Mouse (Mus musculus) embryonic stem cell, embryonic (primary cell): ENCODE measurements around the gene Serinc5.

Source experiments
- CTCF ChIA-PET, 4 experiments: fragments of 300-600 bp in 2 of 4; fragments of 350-600 bp in 2 of 4; sonication (Branson Sonifier 250); formaldehyde crosslinking; loops; one replicate each; lab custom pipeline; 2022; ENCODE audit warnings: inconsistent platforms in 2 of 4; lab: Charles Lee
- POLR2A ChIA-PET, 4 experiments: fragments of 300-600 bp in 2 of 4; fragments of 350-600 bp in 2 of 4; sonication (Branson Sonifier 250); formaldehyde crosslinking; loops; one replicate each; lab custom pipeline; 2022; ENCODE audit warnings: antibody characterized with exemption in 4 of 4, inconsistent platforms in 1 of 4; lab: Charles Lee

The Serinc5 gene

DNA sequence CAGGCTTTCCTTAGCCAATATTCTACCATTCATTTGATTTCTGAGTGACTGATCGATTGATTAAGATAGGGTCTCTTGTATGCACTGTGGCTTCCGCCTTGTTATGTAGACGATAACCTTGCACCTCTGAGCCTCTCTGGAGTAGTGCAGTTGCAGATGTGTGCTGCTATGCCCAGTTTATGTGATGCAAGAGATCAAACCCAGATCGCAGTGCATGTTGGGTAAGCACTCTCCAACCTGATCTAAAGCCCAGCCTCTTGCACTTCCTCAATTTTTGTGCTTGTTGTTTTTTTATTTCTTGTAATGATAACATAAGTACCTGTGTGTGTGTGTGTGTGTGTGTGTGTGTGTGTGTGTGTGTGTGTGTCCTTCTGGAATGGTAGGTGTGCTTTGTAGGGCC lies 132.0 kb downstream of the Serinc5 start:
- ChIA-PET POLR2A (no interaction called here), CTCF (no interaction called here)

DNA sequence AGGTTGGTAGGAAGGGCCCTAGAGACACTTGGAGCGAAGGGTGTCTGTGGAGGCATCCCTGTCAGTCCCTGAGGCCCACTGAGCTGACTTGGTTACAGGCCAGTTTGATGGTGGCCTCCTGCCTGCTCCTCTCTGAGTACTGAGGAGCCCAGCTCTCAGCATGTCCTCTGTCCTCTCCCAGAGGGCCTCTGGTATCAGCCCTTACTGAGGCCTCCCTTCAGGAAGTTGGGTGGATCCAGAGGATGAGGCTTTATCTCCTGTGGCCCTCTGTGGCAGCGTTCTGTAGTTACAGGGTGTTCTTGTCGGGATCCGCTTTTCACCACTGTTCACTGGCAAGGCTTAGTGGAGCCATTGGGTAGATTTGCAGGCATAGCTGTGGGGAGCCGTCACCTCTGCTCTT lies 132.4 kb downstream of the Serinc5 start:
- CTCF ChIA-PET = no interaction called here
- POLR2A ChIA-PET = no interaction called here

DNA sequence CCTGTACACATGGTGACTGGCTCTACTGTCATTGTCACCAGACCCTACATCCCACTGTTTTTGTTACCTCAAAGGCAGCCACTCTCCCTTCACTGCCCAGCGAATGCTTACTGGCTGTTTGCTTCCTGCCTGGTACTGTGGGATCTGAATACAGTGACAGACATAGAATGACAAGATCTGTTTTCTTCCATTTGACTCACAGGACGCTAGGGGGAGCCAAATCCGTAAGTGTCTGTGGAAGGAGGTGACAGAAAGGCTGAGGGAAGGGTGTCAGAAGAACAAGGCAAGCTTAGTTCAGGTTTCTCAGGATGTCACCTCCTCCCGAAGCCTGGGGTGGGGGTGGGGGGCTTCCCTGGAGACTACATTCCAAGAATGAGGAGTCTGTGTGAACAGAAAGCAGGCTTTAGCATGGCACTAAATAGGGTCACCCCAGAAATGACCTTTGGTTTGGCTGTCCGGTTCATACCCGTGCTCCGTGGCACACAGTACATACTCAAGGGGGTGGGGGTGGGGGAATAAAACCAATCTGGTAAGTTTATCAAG lies 140.2 kb downstream of the Serinc5 start:
- CTCF ChIA-PET = interaction anchor here in 3 of 4 experiments (0.5 to 2.5 kb wide), 29 partner anchors 9 to 869 kb away, joined by 3 to 11 read pairs (median 3); no protein-coding TSS in a partner anchor
- POLR2A ChIA-PET = interaction anchor here in 2 of 4 experiments (0.6 kb wide), 2 partner anchors 169 to 467 kb away, joined by 3 to 4 read pairs; no protein-coding TSS in a partner anchor

DNA sequence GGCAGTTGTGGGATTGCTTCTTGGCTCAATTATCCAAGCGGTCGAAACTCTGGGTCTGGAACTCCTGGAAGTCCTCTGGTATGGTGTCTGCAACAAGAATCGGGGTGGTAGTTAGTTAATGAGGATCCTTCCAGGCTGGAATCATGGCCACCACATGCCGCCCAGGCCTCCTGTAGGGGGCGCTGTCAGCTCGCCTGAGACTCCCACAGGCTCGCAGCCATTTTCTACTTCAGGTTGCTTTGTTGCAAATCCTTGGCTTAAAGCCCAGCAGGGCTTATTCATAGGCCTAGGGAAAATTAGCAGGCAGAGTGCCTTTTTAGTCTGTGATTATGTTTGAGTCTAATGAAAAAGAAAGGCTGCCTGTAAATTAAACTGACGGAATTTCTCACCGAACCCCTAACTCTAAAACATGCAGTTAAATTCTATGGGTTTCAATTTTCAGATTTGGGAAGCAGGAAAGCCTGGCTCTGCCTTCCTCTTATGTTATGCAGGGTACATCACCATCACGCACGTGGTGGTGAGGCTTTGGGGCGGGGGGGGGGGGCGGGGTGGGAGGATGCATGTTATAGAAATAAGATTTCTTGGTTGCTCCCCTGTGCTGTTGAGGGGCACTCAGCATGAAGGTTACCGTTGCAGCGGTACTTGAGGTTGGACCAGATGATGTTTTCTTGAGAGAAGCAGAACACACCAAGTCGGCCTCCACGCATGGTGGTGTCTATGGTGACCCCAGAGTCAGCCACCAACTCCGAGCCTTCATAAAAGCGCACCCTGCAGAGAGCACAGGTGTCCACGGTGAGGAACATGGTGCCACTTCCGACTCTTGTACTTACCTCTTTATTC lies 141.1 kb downstream of the Serinc5 start:
- POLR2A ChIA-PET = interaction anchor here in 1 of 4 experiments (0.6 kb wide), 1 partner anchor 466 kb away, joined by 3 read pairs; no protein-coding TSS in a partner anchor
- CTCF ChIA-PET = interaction anchor here in 3 of 4 experiments (0.6 to 2.5 kb wide), 15 partner anchors 10 to 547 kb away, joined by 3 to 11 read pairs (median 3); no protein-coding TSS in a partner anchor

DNA sequence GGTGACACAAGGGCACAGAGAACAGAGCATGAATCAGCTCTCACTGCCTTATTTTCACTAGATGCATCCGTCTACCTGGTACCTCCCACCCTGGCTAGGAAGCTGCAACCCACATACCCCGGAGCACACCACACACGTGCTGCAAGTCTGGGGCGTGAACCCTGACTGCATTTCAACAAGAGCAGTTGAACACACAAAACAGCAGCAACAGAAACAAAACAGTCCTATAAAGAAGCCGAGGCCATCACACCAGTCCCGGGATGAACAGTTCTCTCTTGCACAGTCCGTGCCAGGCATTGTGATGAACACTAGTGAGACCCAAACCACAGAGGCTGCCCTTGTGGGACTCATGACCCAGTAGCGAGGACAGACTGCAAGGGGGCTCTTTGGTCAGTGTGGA lies 142.8 kb downstream of the Serinc5 start:
- ChIA-PET POLR2A (no interaction called here), CTCF (no interaction called here)

DNA sequence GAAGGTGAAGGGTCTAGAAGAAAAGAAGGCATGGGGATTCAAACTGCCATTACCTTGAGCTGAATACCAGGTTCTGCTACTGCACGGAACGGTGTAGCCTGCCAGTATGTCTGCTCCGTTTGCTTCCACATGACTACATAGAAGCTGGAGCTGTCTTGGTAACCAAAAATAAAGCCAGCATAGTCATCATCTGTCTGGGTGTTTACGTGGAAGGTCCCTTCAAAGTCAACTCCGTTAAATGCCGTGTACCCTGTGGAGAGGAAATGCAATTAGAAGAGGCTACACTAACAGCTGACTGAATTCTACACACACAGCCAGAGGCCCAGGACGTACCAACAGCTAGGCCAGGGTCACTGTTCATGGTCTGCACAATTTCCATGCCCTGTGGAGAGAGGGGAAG lies 144.1 kb downstream of the Serinc5 start:
- POLR2A ChIA-PET = interaction anchor here in 2 of 4 experiments (0.6 to 1.7 kb wide), 2 partner anchors 10 to 493 kb away, joined by 3 to 4 read pairs; no protein-coding TSS in a partner anchor
- CTCF ChIA-PET = no interaction called here

DNA sequence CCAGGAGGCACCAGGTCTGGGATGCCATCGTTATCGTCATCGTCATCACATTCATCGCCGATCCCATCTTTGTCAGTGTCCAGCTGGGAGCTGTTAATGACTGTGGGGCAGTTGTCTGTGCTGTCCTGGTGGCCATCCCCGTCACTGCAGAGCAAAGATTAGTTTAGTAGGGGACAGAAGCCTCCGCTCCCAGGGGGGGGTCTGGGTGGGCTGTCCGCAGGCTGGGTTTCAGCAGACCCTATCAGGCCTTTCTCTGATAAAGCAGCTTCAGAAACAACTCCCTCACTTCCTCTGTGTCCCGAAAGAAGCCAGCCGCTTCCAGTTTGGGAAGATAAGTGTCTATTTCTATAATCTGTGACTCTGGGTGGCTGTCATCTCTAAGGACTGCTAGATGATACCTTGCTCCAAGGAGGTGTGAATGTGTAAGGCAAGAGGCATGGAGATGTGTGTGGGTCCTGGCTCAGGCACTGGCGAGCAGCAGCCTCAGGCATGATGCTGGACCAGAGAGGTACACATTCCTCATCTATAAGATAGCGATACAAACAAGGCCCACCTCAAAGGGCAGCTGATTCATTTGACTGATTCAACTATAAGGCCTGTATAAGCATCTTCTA lies 147.2 kb downstream of the Serinc5 start:
- CTCF ChIA-PET = interaction anchor here in 2 of 4 experiments (0.6 to 1.3 kb wide), 2 partner anchors 16 to 17 kb away, joined by 3 to 6 read pairs; no protein-coding TSS in a partner anchor
- POLR2A ChIA-PET = interaction anchor here in 1 of 4 experiments (0.7 kb wide), 1 partner anchor 25 kb away, joined by 3 read pairs; no protein-coding TSS in a partner anchor

DNA sequence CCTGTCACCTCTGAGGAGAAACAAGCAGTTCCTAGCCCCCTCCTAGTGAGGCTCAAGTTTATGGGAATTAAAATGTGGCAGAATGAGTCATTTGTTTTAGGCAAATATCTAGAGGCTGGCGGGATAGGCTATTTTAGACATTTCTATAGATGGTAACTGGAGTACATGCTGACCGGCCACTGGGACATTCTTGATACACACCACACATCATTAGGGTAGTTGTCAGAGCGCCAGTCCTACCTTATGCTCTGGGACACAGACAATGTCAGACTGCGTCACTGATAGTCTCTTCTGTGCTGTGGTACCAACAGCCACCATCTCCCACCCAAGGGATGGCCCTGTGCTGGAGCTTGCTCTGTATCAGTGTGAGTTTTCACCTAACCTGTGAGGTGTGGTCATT lies 148.2 kb downstream of the Serinc5 start:
- POLR2A ChIA-PET = no interaction called here
- CTCF ChIA-PET = interaction anchor here in 1 of 4 experiments (1.3 kb wide), 1 partner anchor 18 kb away, joined by 3 read pairs; no protein-coding TSS in a partner anchor

DNA sequence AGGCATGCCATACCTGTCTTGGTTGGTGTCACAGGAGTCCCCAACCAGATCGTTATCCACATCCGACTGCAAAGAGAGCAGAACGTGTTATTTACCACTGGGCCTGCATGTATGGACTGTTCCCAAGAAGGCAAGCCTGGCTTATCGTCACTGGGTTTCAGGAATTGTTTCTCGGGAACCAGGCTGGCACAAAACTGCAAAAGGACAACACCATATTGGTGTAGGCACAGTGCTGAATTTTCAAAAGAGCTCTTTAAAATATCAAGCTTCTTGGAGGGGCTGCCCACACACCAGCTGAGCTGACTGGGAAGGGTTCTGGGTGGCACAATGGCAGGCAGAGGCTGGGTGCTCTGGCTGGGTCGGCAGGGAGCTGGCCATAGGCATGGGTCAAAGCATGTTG lies 149.6 kb downstream of the Serinc5 start:
- CTCF ChIA-PET = no interaction called here
- POLR2A ChIA-PET = interaction anchor here in 1 of 4 experiments (0.5 kb wide), 1 partner anchor 507 kb away, joined by 3 read pairs; no protein-coding TSS in a partner anchor
